Mouse (Mus musculus) monocyte, adult 59 days (primary cell): ENCODE data around the gene Sez6l. TPM values are rescaled to one million over a fixed set of nuclear protein-coding genes. Genes with fewer than 3 reads are reported as not detected.

ENCODE experiments used
- total RNA-seq, 2 experiments: library from RNA; stranded (reverse); gene quantifications; one replicate each; pipeline ENCODE4 v1.2.4; 2023

Gene Sez6l
- total RNA-seq = under 1 TPM; 0.31 to 0.43 TPM

DNA sequence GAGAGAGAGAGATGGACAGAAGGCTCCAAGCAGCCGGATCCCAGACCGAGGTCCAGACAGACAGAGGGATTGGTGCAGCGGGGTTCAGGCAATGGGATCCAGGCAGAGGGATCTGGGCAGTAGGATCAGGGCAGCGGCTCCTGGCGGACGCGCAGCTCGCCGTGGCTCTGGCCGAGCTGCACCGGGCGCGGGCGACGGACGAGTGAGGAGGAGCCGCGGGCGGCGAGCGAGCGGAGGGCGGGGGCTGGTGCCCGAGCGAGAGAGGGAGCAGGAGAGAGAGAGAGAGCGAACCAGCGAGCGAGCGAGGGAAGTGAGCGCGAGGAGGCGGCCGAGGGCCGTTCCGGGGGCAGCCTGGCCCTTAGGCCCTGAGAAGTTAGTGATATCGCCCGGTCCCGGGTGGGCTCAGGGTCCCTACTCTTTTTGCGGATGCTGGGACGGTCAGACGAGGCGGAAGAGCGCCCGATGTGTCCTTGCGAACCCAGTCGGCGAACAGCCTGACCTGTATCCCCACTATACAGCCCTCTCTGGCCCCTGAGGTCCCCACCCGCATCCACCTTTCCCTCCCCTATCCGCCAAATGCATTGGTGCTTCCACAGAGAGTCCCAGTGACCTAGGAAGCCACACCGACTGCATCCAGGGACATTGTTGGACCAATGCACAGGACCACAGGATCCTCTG is at the start of gene Sez6l:
Sez6l (minus strand) TSS at position 193 of the 678 bp plus-strand sequence.

DNA sequence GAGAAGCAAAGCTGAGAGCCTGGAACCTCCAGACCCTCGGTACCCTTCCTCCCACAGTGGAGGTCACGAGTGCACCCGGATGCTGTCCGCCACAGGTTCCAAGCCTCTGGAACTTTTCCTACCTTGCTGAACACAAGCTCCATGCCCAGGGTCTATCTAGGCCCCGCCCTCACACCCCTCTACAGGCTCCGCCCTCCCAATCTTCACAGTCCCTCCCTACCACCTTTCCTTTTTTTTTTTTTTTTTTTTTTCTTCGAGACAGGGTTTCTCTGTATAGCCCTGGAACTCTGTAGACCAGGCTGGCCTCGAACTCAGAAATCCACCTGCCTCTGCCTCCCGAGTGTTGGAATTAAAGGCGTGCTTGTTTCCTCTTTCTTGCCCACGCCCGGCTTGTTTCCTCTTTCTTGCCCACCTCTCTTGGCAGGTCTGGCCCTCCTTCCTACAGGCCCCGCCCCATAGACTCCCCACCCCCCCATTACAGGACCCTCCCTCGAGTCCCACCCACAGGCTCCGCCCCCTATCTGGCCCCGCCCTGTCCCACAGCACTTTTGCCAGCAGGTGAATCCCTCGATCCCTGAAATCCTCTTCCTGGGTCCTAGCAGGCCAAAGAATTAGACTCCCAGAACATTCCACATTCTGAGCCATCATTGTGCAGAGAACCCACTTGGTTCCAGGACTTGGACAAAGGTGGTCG is 128.1 kb downstream of the Sez6l start, which contains the start of gene Gm6588:
Gm6588 (plus strand) TSS at position 680 of the 694 bp plus-strand sequence.

DNA sequence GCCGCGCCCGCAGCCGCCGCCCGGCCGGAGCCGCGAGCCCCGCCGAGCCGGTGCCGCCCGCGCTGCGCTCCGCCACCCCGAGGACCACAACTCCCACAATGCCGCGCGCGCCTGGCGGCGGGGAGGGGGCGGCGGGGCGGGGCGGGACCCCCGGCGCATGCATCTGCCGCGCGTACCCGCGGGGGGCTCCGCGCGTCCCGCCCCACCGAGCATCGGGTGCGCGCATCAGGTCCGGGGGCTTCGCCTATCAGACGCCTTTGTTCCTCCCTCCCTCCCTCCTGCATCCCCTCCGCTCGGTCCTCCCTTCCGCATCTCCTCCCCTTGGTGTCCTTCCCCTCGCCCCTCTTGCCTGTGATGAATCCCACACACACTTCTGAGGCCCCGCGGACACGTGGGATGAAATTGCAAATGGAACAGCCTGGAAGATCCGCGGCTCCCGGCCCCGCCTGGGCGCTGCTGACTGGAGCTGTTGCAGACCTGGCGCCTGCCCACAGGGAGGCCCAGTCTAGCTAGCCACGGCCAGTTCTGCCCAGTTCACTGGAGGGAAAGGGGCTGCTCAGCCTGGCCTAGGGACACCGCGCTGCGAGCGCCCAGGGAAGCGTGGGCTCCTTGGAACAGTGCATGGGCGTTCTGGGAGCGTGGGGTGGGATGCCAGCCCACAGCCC is 182.1 kb downstream of the Sez6l start, which contains the start of gene Asphd2:
Asphd2 (minus strand) TSS at position 88 of the 665 bp plus-strand sequence.

Other genes starting within 250 kb of the Sez6l start
- gene Srrd, start 234.1 kb downstream of the Sez6l start, total RNA-seq = 10 to 100 TPM; 23.8 to 29.5 TPM
- 10 to 100 TPM; 27.3 to 36.7 TPM for gene Hps4, start 234.1 kb downstream of the Sez6l start, total RNA-seq
- under 1 TPM; 0.37 to 0.46 TPM for gene Gm6583, start 221.2 kb downstream of the Sez6l start, total RNA-seq
- not detected for gene Asphd2, start 182.3 kb downstream of the Sez6l start, total RNA-seq
- gene Gm6588, start 127.8 kb downstream of the Sez6l start, total RNA-seq = not detected